Mouse (Mus musculus) forebrain, postnatal 0 days (tissue): ENCODE measurements around the gene Zfp719. TPM values are rescaled to one million over a fixed set of nuclear protein-coding genes. Genes with fewer than 3 reads are reported as not detected.

Experiments used
- ATAC-seq: fragments of 200-750 bp; cut with Nextera tagmentation; 2 replicates; pipeline ENCODE4 v1.8.0; 2017; ENCODE audit warnings: mild to moderate bottlenecking, moderate library complexity
- DNase-seq: peaks from one replicate; pipeline ENCODE4 v3.0.0-alpha.2; 2015
- H3K27ac ChIP-seq: fragments of 300-500 bp; sonication (generic); 2 replicates; pipeline ENCODE4 v1.5.1; 2014; ENCODE audit warnings: low read depth, mild to moderate bottlenecking, antibody characterized with exemption, low read length, moderate library complexity, mixed read lengths
- H3K27me3 ChIP-seq: fragments of 300-500 bp; sonication (generic); 2 replicates; pipeline ENCODE4 v1.6.1; 2014; ENCODE audit warnings: mild to moderate bottlenecking, low read length, mixed read lengths; ENCODE audit not compliant: insufficient read depth
- H3K36me3 ChIP-seq: fragments of 300-500 bp; sonication (generic); 2 replicates; pipeline ENCODE4 v1.6.1; 2014; ENCODE audit warnings: mild to moderate bottlenecking, moderate library complexity; ENCODE audit not compliant: insufficient read depth
- H3K4me1 ChIP-seq: fragments of 300-500 bp; sonication (generic); 2 replicates; pipeline ENCODE4 v1.6.1; 2014; ENCODE audit warnings: antibody characterized with exemption; ENCODE audit not compliant: insufficient read depth
- H3K4me2 ChIP-seq: fragments of 300-500 bp; sonication (generic); 2 replicates; pipeline ENCODE4 v1.6.1; 2014; ENCODE audit warnings: low read depth, mild to moderate bottlenecking, moderate library complexity
- H3K4me3 ChIP-seq: fragments of 300-500 bp; sonication (generic); 2 replicates; pipeline ENCODE4 v1.5.1; 2014; ENCODE audit warnings: low read depth, low read length, mixed read lengths
- H3K9ac ChIP-seq: fragments of 300-500 bp; sonication (generic); 2 replicates; pipeline ENCODE4 v1.6.1; 2014; ENCODE audit warnings: mild to moderate bottlenecking
- H3K9me3 ChIP-seq: fragments of 300-500 bp; sonication (generic); 2 replicates; pipeline ENCODE4 v1.6.1; 2016; ENCODE audit warnings: low read length
- CTCF ChIP-seq: sonication (generic); IDR thresholded peaks from 2 replicates; pipeline ENCODE4 v1.5.1; 2016; ENCODE audit warnings: antibody characterized with exemption, control low read depth, low read depth
- WGBS: fragments of 180-500 bp; shearing (Covaris S2); extraction: QIAGEN DNeasy Blood & Tissue Kit; methylation state at CpG from one replicate; pipeline ENCODE4 v1.1.7; 2014; 5-methylcytosine and 5-hydroxymethylcytosine counted together
- polyA plus RNA-seq: library from polyadenylated mRNA; unstranded; fragments of >200 nt; fragmentation: Nextera tagmentation; extraction: Ambion mirVana; gene quantifications from 2 replicates; pipeline ENCODE4 v1.2.1, GENCODE M21; 2015
- total RNA-seq: library from RNA; depleted of rRNA; stranded (reverse); fragments of >200 nt; gene quantifications from 2 replicates; pipeline ENCODE4 v1.2.3, GENCODE M21; 2014; rRNA removed

Gene Zfp719
- 20.2 and 22.5 TPM in 2 replicates for total RNA-seq
- polyA plus RNA-seq, result 3.2 and 5.8 TPM in 2 replicates

- no peak for TF ChIP-seq CTCF
- H3K27me3 ChIP-seq, result no peaks in the 10 kb centered on the region
- peak within 1 kb of the TSS; percentile 92 for H3K27ac ChIP-seq
- DNase-seq (peak; percentile 96), ATAC-seq (peak; percentile 98)
- peak within 1 kb of the TSS; percentile 74 for H3K4me2 ChIP-seq
- H3K9me3 ChIP-seq, result no peaks in the 10 kb centered on the region
- H3K9ac ChIP-seq, result peak within 1 kb of the TSS; percentile 69
- H3K4me1 ChIP-seq, result peaks cover 9% of the 10 kb centered on the region; the same call in 1 of the 2 replicates
- H3K36me3 ChIP-seq, result peaks cover 14% of the 10 kb centered on the region
- peak within 1 kb of the TSS; percentile 61 for H3K4me3 ChIP-seq
- WGBS, result under 1% methylated on average over 37 of the region's 37 CpGs
Measured at GRCm38 (mm10) chr7:43579440-43580171, at the start of gene Zfp719. Gene Zfp719 (plus strand): TSS chr7:43579610.

- no peak for TF ChIP-seq CTCF
- Histone ChIP-seq H3K4me2 (no peak overlapping the region), H3K9ac (no peak overlapping the region), H3K9me3 (no peaks in the 10 kb centered on the region), H3K27ac (no peak overlapping the region), H3K4me3 (no peak overlapping the region), H3K4me1 (no peaks in the 10 kb centered on the region), H3K36me3 (no peaks in the 10 kb centered on the region), H3K27me3 (no peaks in the 10 kb centered on the region)
- WGBS, result 76% methylated on average over 8 of the region's 8 CpGs
- no peak for ATAC-seq
- no peak for DNase-seq
Measured at GRCm38 (mm10) chr7:43530216-43530785, 49.1 kb upstream of the Zfp719 start.

DNA sequence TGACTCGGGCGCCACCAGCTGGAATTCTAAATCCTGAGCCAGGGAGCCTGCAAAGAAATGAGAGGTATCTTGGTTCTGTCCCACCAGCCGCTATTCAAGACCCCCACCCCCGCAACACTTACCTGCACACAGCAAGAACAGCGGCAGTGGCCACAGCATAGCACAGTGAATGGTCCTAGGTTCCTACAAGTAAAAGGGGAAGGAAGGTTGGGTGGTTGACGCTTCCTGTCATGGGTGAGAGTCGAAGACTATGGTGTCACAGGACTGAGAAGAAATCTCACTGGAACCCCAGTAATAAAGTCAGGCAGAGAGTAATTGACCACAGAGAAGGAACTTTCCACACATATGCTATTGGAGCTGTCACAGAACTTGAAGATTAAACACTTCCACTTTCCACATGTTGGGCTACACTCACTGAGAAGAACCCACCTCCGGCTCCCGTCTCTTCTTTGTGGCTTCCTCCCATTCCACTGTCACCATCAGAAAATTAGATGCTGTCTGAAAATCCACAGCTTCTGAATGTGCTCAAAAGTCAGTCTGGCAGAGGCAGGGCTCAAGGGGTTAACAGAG, 46.4 kb upstream of the Zfp719 start:
- H3K36me3 ChIP-seq, result no peaks in the 10 kb centered on the region
- 88% methylated on average over 9 of the region's 9 CpGs for whole genome bisulfite sequencing
- no peaks in the 10 kb centered on the region for H3K9me3 ChIP-seq
- no peak overlapping the region for H3K9ac ChIP-seq
- TF ChIP-seq CTCF, result no peak
- H3K27me3 ChIP-seq, result no peaks in the 10 kb centered on the region
- DNase-seq (no peak), ATAC-seq (no peak)
- H3K4me3 ChIP-seq, result no peak overlapping the region
- H3K4me2 ChIP-seq, result no peak overlapping the region
- H3K4me1 ChIP-seq, result no peaks in the 10 kb centered on the region
- H3K27ac ChIP-seq, result no peak overlapping the region

DNA sequence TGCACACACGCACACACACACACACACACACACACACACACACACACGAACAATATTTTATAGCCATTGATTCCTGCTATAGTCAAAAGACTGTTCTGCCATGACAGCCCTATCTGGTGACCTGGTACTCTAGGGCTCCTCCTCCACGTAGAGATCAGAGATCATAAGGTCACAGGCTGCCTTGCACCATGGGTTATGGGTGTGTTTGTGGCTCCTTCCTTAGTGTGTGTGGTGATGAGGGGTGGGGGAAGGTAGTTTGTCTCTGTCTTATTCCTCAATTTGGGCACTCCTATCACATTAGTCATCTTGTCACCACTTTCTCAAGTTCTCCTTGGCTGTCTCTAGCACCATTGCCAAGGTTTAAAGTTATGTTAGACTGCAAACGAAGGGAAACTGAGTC, 40.9 kb upstream of the Zfp719 start:
- H3K4me3 ChIP-seq, result no peak overlapping the region
- TF ChIP-seq CTCF, result no peak
- H3K27me3 ChIP-seq, result no peaks in the 10 kb centered on the region
- no peaks in the 10 kb centered on the region for H3K36me3 ChIP-seq
- no peak for ATAC-seq
- H3K9me3 ChIP-seq, result no peaks in the 10 kb centered on the region
- no peak for DNase-seq
- no peaks in the 10 kb centered on the region for H3K4me1 ChIP-seq
- WGBS, result 78% methylated on average over 4 of the region's 4 CpGs
- H3K27ac ChIP-seq, result no peak overlapping the region
- H3K9ac ChIP-seq, result no peak overlapping the region
- no peak overlapping the region for H3K4me2 ChIP-seq

DNA sequence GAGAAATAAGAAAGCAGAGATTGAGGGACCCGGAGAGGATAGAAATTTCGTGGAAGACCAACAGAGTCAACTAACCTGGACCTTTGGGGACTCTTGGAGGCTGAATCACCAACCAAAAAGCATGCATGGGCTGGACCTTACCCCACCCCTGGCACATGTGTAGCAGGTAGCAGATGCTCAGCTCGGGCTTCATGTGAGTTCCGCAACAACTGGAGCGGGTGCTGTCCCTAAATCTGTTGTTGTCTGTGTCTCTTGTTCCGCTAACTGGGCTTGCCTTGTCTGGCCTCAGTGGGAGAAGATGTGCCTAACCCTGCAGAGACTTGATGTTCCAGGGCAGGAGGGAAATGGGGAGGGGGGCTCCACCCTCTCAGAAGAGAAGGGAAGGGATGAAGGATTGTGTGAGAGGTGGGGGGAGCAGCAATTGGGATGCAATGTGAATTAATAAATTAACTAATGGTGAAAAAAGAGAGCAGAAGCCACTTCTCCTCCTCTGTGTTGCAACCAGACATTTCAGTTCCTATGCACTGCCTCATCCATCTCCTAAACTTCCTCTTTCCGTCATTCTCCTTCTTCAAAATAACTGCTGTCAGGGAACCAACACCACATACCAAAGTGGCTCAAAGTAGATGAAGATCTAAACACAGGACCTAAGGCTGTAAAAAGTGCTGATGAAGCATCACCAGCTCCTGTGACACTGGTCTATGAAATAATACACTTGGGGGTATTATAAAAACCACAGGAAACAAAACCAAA, 35.0 kb upstream of the Zfp719 start, which contains the start of gene Cd33:
Cd33 (minus strand) TSS at position 204 of the 753 bp plus-strand sequence.
- Histone ChIP-seq H3K27ac (no peak within 1 kb of the TSS), H3K4me2 (no peak within 1 kb of the TSS), H3K4me1 (no peaks in the 10 kb centered on the region), H3K27me3 (no peaks in the 10 kb centered on the region), H3K36me3 (no peaks in the 10 kb centered on the region), H3K9ac (no peak within 1 kb of the TSS), H3K9me3 (no peaks in the 10 kb centered on the region), H3K4me3 (no peak within 1 kb of the TSS)
- no peak for ATAC-seq
- no peak for TF ChIP-seq CTCF
- 79% methylated on average over 7 of the region's 7 CpGs for WGBS
- DNase-seq, result no peak

GRCm38 (mm10) chr7:43545656-43546545, 33.5 kb upstream of the Zfp719 start:
- WGBS, result 77% methylated on average over 7 of the region's 7 CpGs

More at GRCm38 (mm10) chr7:43545656-43546545, 33.5 kb upstream of the Zfp719 start:
- Histone ChIP-seq H3K27ac (no peak overlapping the region), H3K4me3 (no peak overlapping the region), H3K4me2 (no peak overlapping the region), H3K9ac (no peak overlapping the region), H3K4me1 (no peaks in the 10 kb centered on the region), H3K9me3 (no peaks in the 10 kb centered on the region), H3K36me3 (no peaks in the 10 kb centered on the region), H3K27me3 (no peaks in the 10 kb centered on the region)
- no peak for TF ChIP-seq CTCF
- ATAC-seq (no peak), DNase-seq (no peak)
